Comparison of ENCODE assay signal across 16 mouse cellular contexts in genomic region chr1:42772000-42772399, GRCm38 (mm10).
DNase-seq lines count a peak whose midpoint lies in the region; ATAC-seq and TF ChIP-seq lines count a peak whose summit lies in the region.
"Had no signal": no experiment of that assay in that cellular context is flagged by ENCODE, and none has a peak within 500 bp of the region (broad histone marks: within the 10 kb centered on the region; RNA-seq: fewer than 3 reads in every experiment).

No protein-coding gene starts in this region.

- no peaks in the 10 kb centered on the region for H3K4me1 ChIP-seq in kidney, postnatal 0 days (replicated peaks; ENCODE audit: insufficient read depth, low read length)
- peaks cover 6% of the 10 kb centered on the region; the same call in 1 of the 2 replicates for H3K4me1 ChIP-seq in embryonic facial prominence, embryonic 15.5 days
- H3K4me1 ChIP-seq: neural tube, embryonic 12.5 days had no signal

- H3K9me3 ChIP-seq in kidney, postnatal 0 days (replicated peaks; ENCODE audit: low read length): no peaks in the 10 kb centered on the region
- H3K9me3 ChIP-seq in embryonic facial prominence, embryonic 15.5 days (replicated peaks): no peaks in the 10 kb centered on the region
- H3K9me3 ChIP-seq: midbrain, embryonic 10.5 days; neural tube, embryonic 12.5 days had no signal

- no peak for TF ChIP-seq CTCF in kidney, postnatal 0 days (IDR thresholded peaks at IDR 0.05; ENCODE audit: low read depth)

- H3K4me3 ChIP-seq in kidney, postnatal 0 days (replicated peaks; ENCODE audit: low read depth, low read length): no peak overlapping the region
- no peak overlapping the region for H3K4me3 ChIP-seq in embryonic facial prominence, embryonic 15.5 days (replicated peaks)
- H3K4me3 ChIP-seq: midbrain, embryonic 10.5 days; neural tube, embryonic 12.5 days had no signal

- ATAC-seq in frontal cortex, adult (ENCODE audit: low TSS enrichment): 0 out of 2 replicates have a peak, but pooled peaks have one; percentile 1
- no peak for ATAC-seq in kidney, postnatal 0 days (replicated peaks; ENCODE audit: low FRiP score, low read depth)
- ATAC-seq in embryonic facial prominence, embryonic 15.5 days (ENCODE audit: insufficient number of reproducible peaks, low FRiP score, low TSS enrichment, low read depth): peak; percentile 70
- ATAC-seq: forebrain, postnatal 0 days; inflammation-experienced regulatory T-cells, adult 6 months had no signal

- no peaks in the 10 kb centered on the region for H3K27me3 ChIP-seq in kidney, postnatal 0 days (ENCODE audit: insufficient read depth, low read length)
- H3K27me3 ChIP-seq in embryonic facial prominence, embryonic 15.5 days: no peaks in the 10 kb centered on the region
- H3K27me3 ChIP-seq: neural tube, embryonic 12.5 days had no signal

- 9% methylated on average over 6 of the region's 6 CpGs for WGBS in kidney, postnatal 0 days
- 18% methylated on average over 6 of the region's 6 CpGs for WGBS in embryonic facial prominence, embryonic 15.5 days

- DNase-seq in frontal cortex, postnatal 25 days (ENCODE audit: low spot score in 2 of 2): no peak
- DNase-seq in kidney, postnatal 0 days (ENCODE audit: low spot score): peak; percentile 57
- DNase-seq in kidney, postnatal 36 days: no peak
- peak; percentile 52 for DNase-seq in retina, postnatal 1 day
- no peak for DNase-seq in adrenal gland, postnatal 36 days
- DNase-seq in left cerebral cortex, adult 9 months (ENCODE audit: low spot score in 2 of 2): no peak
- DNase-seq: adrenal gland, adult 8-10 months; forebrain, postnatal 0 days; gastrocnemius, postnatal 36 days; lung, postnatal 10 days; thymus, adult 2 months had no signal

- 0 out of 2 replicates have a peak overlapping the region, but pooled peaks have one; percentile 8 for H3K4me2 ChIP-seq in kidney, postnatal 0 days (ENCODE audit: low read length)
- H3K4me2 ChIP-seq in embryonic facial prominence, embryonic 15.5 days (replicated peaks): no peak overlapping the region
- H3K4me2 ChIP-seq: neural tube, embryonic 12.5 days had no signal

- no peak overlapping the region for H3K9ac ChIP-seq in kidney, postnatal 0 days (ENCODE audit: low read depth, low read length)
- H3K9ac ChIP-seq in embryonic facial prominence, embryonic 15.5 days: no peak overlapping the region
- H3K9ac ChIP-seq: forebrain, postnatal 0 days; neural tube, embryonic 12.5 days had no signal

- no peak overlapping the region for H3K27ac ChIP-seq in kidney, postnatal 0 days
- H3K27ac ChIP-seq in embryonic facial prominence, embryonic 15.5 days (replicated peaks): no peak overlapping the region; the same call in 1 of the 2 replicates
- H3K27ac ChIP-seq: midbrain, embryonic 10.5 days; neural tube, embryonic 12.5 days had no signal

- no peaks in the 10 kb centered on the region for H3K36me3 ChIP-seq in kidney, postnatal 0 days (ENCODE audit: insufficient read depth, low read length)
- no peaks in the 10 kb centered on the region for H3K36me3 ChIP-seq in embryonic facial prominence, embryonic 15.5 days
- H3K36me3 ChIP-seq: midbrain, embryonic 10.5 days; neural tube, embryonic 12.5 days had no signal

Comparison
In these comparisons a context has a peak if more than half of its experiments do, and no peak if none do; other contexts are left out.
1. DNase-seq: peak in kidney, postnatal 0 days (single experiment) and retina, postnatal 1 day (single experiment); none in frontal cortex, postnatal 25 days (0 of 2), kidney, postnatal 36 days (0 of 2), adrenal gland, postnatal 36 days (0 of 2) and left cerebral cortex, adult 9 months (0 of 2).